Mouse (Mus musculus) layer of hippocampus, adult 6 months (tissue): ENCODE data around the gene Olfr402. TPM values are rescaled to one million over a fixed set of nuclear protein-coding genes. Genes with fewer than 3 reads are reported as not detected.

Experiments
- long read RNA-seq, 2 experiments: library from polyadenylated mRNA; unstranded; transcript quantifications; one replicate each; pipeline ENCODE4 v2.0.0; 2019 to 2020
- polyA plus RNA-seq: library from polyadenylated mRNA; unstranded; fragments of <200 nt; fragmentation: Nextera tagmentation; gene quantifications from 2 replicates; pipeline ENCODE4 v1.2.3, GENCODE M21; 2021

The Olfr402 gene
- not detected in 2 replicates for polyA plus RNA-seq
- long read RNA-seq, experiment 1 = 0 reads
- long read RNA-seq, experiment 2 = 0 reads

GRCm38 (mm10) chr11:74153229-74153628 is at the start of gene Olfr402:
Olfr402 (plus strand) TSS chr11:74153529.

GRCm38 (mm10) chr11:74113412-74113811 is 39.9 kb upstream of the Olfr402 start, which contains the start of gene Olfr401:
Olfr401 (plus strand) TSS chr11:74113712.

GRCm38 (mm10) chr11:74185949-74186348 is 32.6 kb downstream of the Olfr402 start, which contains the start of gene Olfr403:
Olfr403 (plus strand) TSS chr11:74186249.

Other genes starting within 250 kb of the Olfr402 start
- gene Olfr395, start 244.2 kb upstream of the Olfr402 start, polyA plus RNA-seq = not detected in 2 replicates
- gene Olfr23, start 216.9 kb upstream of the Olfr402 start, polyA plus RNA-seq = not detected in 2 replicates
- not detected in 2 replicates for gene Olfr397, start 192.7 kb upstream of the Olfr402 start, polyA plus RNA-seq
- gene Olfr398, start 163.1 kb upstream of the Olfr402 start, polyA plus RNA-seq = not detected in 2 replicates
- not detected in 2 replicates for gene Olfr139, start 97.0 kb upstream of the Olfr402 start, polyA plus RNA-seq
- not detected in 2 replicates for gene Olfr399, start 96.9 kb upstream of the Olfr402 start, polyA plus RNA-seq
- not detected in 2 replicates for gene Zfp616, start 83.6 kb upstream of the Olfr402 start, polyA plus RNA-seq
- gene Olfr401, start 39.8 kb upstream of the Olfr402 start, polyA plus RNA-seq = not detected in 2 replicates
- gene Olfr403, start 32.7 kb downstream of the Olfr402 start, polyA plus RNA-seq = not detected in 2 replicates
- not detected in 2 replicates for gene Olfr43, start 57.9 kb downstream of the Olfr402 start, polyA plus RNA-seq
- not detected in 2 replicates for gene Olfr406, start 106.3 kb downstream of the Olfr402 start, polyA plus RNA-seq
- gene Olfr59, start 130.2 kb downstream of the Olfr402 start, polyA plus RNA-seq = not detected in 2 replicates
- gene Olfr410, start 184.5 kb downstream of the Olfr402 start, polyA plus RNA-seq = not detected in 2 replicates
- gene Olfr411, start 199.1 kb downstream of the Olfr402 start, polyA plus RNA-seq = not detected in 2 replicates
- gene Olfr412, start 208.5 kb downstream of the Olfr402 start, polyA plus RNA-seq = not detected in 2 replicates